Mouse (Mus musculus) CD8-positive naive resting alpha-beta T cell, adult 2 months (primary cell): ENCODE data around the gene Zfp39.
"Not testable (repeated sequence)": the region's sequence is repeated elsewhere in the genome, so short reads cannot be mapped to it uniquely, and the experiment has no call there.

Experiments used
- DNase-seq, 2 experiments: peaks; one replicate each; pipeline ENCODE4 v3.0.0; 2022; ENCODE audit warnings: low read depth in 2 of 2, low spot score in 2 of 2

The Zfp39 gene

GRCm38 (mm10) chr11:58922420-58922819 is 18.4 kb upstream of the Zfp39 start:
- no peak for DNase-seq

- DNase-seq, result no peak
Measured at GRCm38 (mm10) chr11:58918759-58919158, 14.7 kb upstream of the Zfp39 start.

GRCm38 (mm10) chr11:58917745-58918366 is 13.8 kb upstream of the Zfp39 start, which contains the start of gene Btnl10:
Btnl10 (plus strand) TSS chr11:58917908.
- no peak for DNase-seq

GRCm38 (mm10) chr11:58916879-58917744 is 13.1 kb upstream of the Zfp39 start:
- peak; percentile 67 to 77 for DNase-seq

- no peak for DNase-seq
Measured at GRCm38 (mm10) chr11:58914461-58915028, 10.5 kb upstream of the Zfp39 start.

GRCm38 (mm10) chr11:58913776-58914175 is 9.8 kb upstream of the Zfp39 start:
- no peak for DNase-seq

- no peak for DNase-seq
Measured at GRCm38 (mm10) chr11:58904838-58905237, 813 bp upstream of the Zfp39 start.

GRCm38 (mm10) chr11:58904410-58904718 is 339 bp upstream of the Zfp39 start:
- no peak for DNase-seq

DNA sequence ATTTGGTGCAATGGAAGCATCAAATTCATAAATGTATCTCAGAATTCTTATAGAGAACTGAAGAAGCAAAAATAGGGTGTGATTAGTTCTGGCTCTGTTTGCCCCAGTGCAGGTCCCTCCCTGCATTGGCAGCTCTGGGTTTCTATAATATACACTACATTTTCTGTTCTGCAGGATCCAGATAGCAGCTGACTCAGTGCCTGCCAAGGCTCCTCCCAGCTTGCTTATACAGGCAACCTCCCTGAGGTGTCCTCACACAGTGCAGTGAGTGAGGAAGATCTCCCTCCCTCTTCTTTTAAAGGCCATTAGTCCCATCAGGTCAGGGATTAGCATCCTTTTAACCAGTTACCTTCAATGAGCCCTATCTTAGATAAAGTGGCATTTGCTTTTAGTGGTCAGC is 2.9 kb downstream of the Zfp39 start:
- no peak for DNase-seq

GRCm38 (mm10) chr11:58897485-58897884 is 6.5 kb downstream of the Zfp39 start:
- DNase-seq, result no peak

DNA sequence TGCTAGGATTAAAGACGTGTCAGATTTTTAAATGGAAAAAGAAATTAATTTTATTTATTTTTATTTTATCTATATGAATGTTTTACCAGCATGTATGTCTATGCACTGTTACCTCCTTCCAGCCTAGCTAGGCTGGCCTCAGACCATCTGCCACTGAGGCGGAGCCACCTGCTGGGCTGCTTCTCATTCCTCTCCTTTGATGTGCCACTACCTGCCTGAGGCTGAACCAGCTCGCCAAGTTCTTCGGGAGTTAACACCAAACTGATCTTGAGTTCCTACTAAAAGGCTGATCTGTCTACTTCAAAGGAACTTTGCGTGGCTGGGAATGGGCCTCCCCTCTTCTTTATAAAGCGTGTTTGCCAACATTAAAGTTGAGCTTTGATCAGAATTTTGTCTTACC is 9.6 kb downstream of the Zfp39 start:
- DNase-seq, result no peak

GRCm38 (mm10) chr11:58890511-58890910 is 13.5 kb downstream of the Zfp39 start:
- no peak for DNase-seq

GRCm38 (mm10) chr11:58883756-58884155 is 20.3 kb downstream of the Zfp39 start:
- no peak for DNase-seq

DNA sequence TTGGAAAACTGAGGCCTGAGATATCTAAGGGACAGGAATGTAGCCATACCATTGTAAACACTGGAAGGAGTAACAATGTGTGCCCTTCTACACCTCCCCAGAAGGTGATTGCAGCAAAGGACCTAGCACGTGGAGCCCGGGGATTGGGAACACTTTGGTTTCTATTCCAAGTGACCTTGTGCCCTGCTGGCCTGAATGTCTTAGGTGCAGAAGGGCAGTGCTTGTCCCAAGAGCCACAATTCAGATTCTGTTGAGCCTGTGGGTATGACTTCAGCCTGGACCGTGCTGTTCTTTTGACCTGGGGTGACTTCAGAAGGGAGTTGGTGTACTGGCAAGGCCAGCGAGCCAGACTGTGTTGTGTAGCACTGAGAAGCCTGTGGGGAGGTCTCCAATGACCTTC is 33.1 kb downstream of the Zfp39 start:
- no peak for DNase-seq

DNA sequence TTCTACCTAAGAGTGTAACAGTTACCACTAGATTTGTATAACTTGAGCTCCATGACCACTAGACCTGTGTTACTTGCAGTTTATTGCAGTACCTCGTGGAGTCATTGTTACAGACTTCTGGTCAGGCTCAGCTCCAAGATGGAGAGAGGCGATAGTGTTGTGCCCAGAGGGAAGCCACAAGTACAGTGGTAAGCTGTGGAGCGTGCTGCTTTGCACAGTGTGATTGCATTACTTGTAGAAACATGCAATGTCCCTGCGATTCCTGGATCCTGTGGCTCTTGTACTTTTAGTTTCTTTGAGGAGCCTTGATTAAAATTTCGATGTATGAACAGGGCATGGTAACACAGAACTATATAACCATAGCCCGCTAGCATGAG is 36.1 kb downstream of the Zfp39 start:
- DNase-seq, result no peak

DNA sequence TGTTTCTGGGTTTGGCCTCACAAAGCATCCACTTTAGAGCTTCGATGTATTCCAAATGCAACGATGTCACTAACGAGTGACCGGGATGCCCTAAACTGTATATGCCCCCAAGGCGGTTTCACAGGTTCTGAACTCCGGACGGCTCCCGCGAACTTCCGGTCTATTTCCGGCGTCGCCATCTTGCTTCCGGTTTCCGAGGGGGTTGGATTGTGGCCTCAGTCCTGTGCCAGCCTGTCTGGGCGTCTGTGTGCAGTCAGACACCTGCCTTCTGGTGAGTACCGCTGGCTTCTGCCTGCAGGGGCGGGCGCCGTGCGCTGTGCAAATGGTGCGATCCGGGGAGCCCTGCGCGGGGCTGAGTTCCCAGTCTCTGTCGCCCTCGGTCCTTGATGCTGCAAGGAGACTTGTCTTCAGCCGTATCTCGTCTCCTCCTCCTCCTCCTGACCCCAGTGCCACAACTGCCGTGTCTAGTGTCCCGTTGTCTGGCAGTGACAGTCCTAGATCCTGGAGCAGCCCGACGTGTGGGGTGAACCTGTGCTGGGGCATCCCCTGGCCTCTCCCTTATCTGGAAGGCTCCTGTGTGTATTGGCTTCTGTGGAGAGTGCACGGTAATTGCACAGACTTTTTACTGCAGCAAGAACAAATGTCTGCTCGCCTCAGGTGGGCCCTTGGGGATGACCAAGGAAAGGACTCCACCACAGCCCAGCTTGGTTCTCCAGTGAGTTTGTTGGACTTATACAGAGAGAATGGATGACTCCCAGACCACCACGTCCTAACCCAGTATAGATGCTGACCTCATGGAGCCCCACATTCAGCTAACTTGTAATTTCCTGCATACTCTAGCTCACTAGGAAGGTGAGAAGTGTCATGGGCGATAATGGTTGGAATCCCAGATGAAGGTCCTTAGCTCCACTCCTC is 36.7 kb downstream of the Zfp39 start, which contains the start of gene 2810021J22Rik:
Gene 2810021J22Rik, plus strand, starts transcription at position 178 of the 915 bp plus-strand sequence.
- DNase-seq, result peak; percentile 76 to 78

GRCm38 (mm10) chr11:58860744-58861143 is 43.3 kb downstream of the Zfp39 start:
- no peak for DNase-seq

GRCm38 (mm10) chr11:58849731-58850130 is 54.3 kb downstream of the Zfp39 start:
- DNase-seq, result no peak

DNA sequence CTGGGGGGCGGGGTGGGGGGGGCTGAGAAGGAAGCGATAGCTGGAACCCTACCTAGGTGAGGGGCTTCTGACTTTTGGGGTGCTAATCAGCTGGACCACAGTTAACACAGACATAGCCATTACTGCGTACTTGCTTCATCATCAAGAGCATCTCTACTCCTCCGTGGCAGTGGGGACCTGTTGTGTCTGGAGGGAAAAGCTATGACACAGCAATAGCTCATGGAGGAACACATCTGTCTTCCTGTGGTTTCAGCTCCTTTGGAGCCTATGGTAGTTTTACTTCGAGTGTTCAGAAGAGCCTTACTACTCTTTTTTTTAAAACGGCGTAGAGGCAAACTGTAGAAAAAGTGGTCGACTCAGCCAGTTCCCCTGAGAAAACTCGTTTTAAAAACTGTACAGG is 56.4 kb downstream of the Zfp39 start:
- DNase-seq, result no peak

GRCm38 (mm10) chr11:58846919-58847461 is 57.0 kb downstream of the Zfp39 start, which contains the start of gene Gm12258:
Gm12258 (plus strand) TSS chr11:58847158.
- DNase-seq, result peak; percentile 88 to 93

- DNase-seq, result not testable (repeated sequence)
Measured at GRCm38 (mm10) chr11:58838951-58839350, 65.1 kb downstream of the Zfp39 start, which contains the start of gene Olfr311. Olfr311 (plus strand) TSS chr11:58839251.
